In genomic region chr11:57951541-57952326, GRCm38 (mm10) we compare ENCODE assay signal across 9 mouse cellular contexts. TPM values are rescaled to one million over a fixed set of nuclear protein-coding genes. Genes with fewer than 3 reads are reported as not detected.
DNase-seq lines count a peak whose midpoint lies in the region; ATAC-seq and TF ChIP-seq lines count a peak whose summit lies in the region.
"Had no signal": no experiment of that assay in that cellular context is flagged by ENCODE, and none has a peak within 500 bp of the region (broad histone marks: within the 10 kb centered on the region; RNA-seq: fewer than 3 reads in every experiment).

No protein-coding gene starts in this region.

- peak overlapping the region; percentile 59 for H3K4me2 ChIP-seq in liver, embryonic 12.5 days
- no peak overlapping the region for H3K4me2 ChIP-seq in stomach, postnatal 0 days (replicated peaks; ENCODE audit: low read depth)
- H3K4me2 ChIP-seq in hindbrain, embryonic 14.5 days (replicated peaks): no peak overlapping the region
- H3K4me2 ChIP-seq: limb, embryonic 15.5 days had no signal

- TF ChIP-seq CTCF in stomach, postnatal 0 days (IDR thresholded peaks at IDR 0.05; ENCODE audit: low read depth): no peak

- DNase-seq in CD4-positive, CD25-positive, alpha-beta regulatory T cell, adult 2 months (ENCODE audit: low read depth, low spot score): peak; percentile 63
- DNase-seq in T-cell, adult 2 months (ENCODE audit: low spot score): peak; percentile 51
- DNase-seq in limb, embryonic 10.5 days (ENCODE audit: low spot score): no peak
- no peak for DNase-seq in stomach, postnatal 0 days (ENCODE audit: low spot score)
- no peak for DNase-seq in hindbrain, embryonic 14.5 days (ENCODE audit: low spot score)
- DNase-seq: gastrocnemius, postnatal 10 days had no signal

- ATAC-seq in liver, embryonic 12.5 days: no peak
- peak; percentile 44 for ATAC-seq in neutrophil, adult 5-6 weeks (ENCODE audit: extremely low read depth, insufficient number of reproducible peaks, low FRiP score, poor library complexity, severe bottlenecking)
- ATAC-seq in stomach, postnatal 0 days (ENCODE audit: low FRiP score, low TSS enrichment): no peak
- ATAC-seq in hindbrain, embryonic 14.5 days (ENCODE audit: low FRiP score): no peak

- no peak overlapping the region for H3K4me3 ChIP-seq in liver, embryonic 12.5 days
- H3K4me3 ChIP-seq in limb, embryonic 10.5 days: no peak overlapping the region
- H3K4me3 ChIP-seq in stomach, postnatal 0 days (ENCODE audit: low read depth, low read length): no peak overlapping the region
- H3K4me3 ChIP-seq in hindbrain, embryonic 14.5 days (replicated peaks; ENCODE audit: low read length): no peak overlapping the region
- H3K4me3 ChIP-seq: limb, embryonic 15.5 days had no signal

- no peak for TF ChIP-seq EP300 in stomach, postnatal 0 days (optimal IDR thresholded peaks at IDR 0.05)

- H3K9me3 ChIP-seq in liver, embryonic 12.5 days (replicated peaks): no peaks in the 10 kb centered on the region
- no peaks in the 10 kb centered on the region for H3K9me3 ChIP-seq in limb, embryonic 10.5 days (replicated peaks)
- H3K9me3 ChIP-seq in stomach, postnatal 0 days (ENCODE audit: control insufficient read depth, low read length): no peaks in the 10 kb centered on the region
- no peaks in the 10 kb centered on the region for H3K9me3 ChIP-seq in hindbrain, embryonic 14.5 days (ENCODE audit: control insufficient read depth, low read length)
- H3K9me3 ChIP-seq: limb, embryonic 15.5 days had no signal

- H3K4me1 ChIP-seq in liver, embryonic 12.5 days: peaks cover 75% of the 10 kb centered on the region
- H3K4me1 ChIP-seq in limb, embryonic 10.5 days: peaks cover 4% of the 10 kb centered on the region
- no peaks in the 10 kb centered on the region for H3K4me1 ChIP-seq in stomach, postnatal 0 days (replicated peaks; ENCODE audit: control insufficient read depth, insufficient read depth)
- H3K4me1 ChIP-seq in hindbrain, embryonic 14.5 days (replicated peaks; ENCODE audit: control insufficient read depth, insufficient read depth, low read length): no peaks in the 10 kb centered on the region
- H3K4me1 ChIP-seq: limb, embryonic 15.5 days had no signal

- peak overlapping the region; percentile 99 for H3K27ac ChIP-seq in liver, embryonic 12.5 days
- H3K27ac ChIP-seq in limb, embryonic 10.5 days: no peak overlapping the region
- H3K27ac ChIP-seq in stomach, postnatal 0 days (replicated peaks): no peak overlapping the region
- no peak overlapping the region for H3K27ac ChIP-seq in hindbrain, embryonic 14.5 days
- H3K27ac ChIP-seq: limb, embryonic 15.5 days had no signal

- H3K27me3 ChIP-seq in liver, embryonic 12.5 days (replicated peaks): no peaks in the 10 kb centered on the region
- H3K27me3 ChIP-seq in limb, embryonic 10.5 days (ENCODE audit: low read depth, poor library complexity, severe bottlenecking): no peaks in the 10 kb centered on the region
- no peaks in the 10 kb centered on the region for H3K27me3 ChIP-seq in stomach, postnatal 0 days (ENCODE audit: control insufficient read depth, insufficient read depth, low read length)
- no peaks in the 10 kb centered on the region for H3K27me3 ChIP-seq in hindbrain, embryonic 14.5 days (ENCODE audit: control insufficient read depth, insufficient read depth, low read length)
- H3K27me3 ChIP-seq: limb, embryonic 15.5 days had no signal

- H3K9ac ChIP-seq in liver, embryonic 12.5 days: peak overlapping the region; percentile 66
- no peak overlapping the region for H3K9ac ChIP-seq in stomach, postnatal 0 days (ENCODE audit: low read length)
- H3K9ac ChIP-seq in hindbrain, embryonic 14.5 days: no peak overlapping the region
- H3K9ac ChIP-seq: limb, embryonic 15.5 days had no signal

- WGBS in liver, embryonic 12.5 days (ENCODE audit: insufficient replicate concordance): 66% methylated on average over 20 of the region's 20 CpGs
- WGBS in limb, embryonic 10.5 days: 85% methylated on average over 20 of the region's 20 CpGs
- 81% methylated on average over 20 of the region's 20 CpGs for WGBS in stomach, postnatal 0 days
- 80% methylated on average over 20 of the region's 20 CpGs for WGBS in hindbrain, embryonic 14.5 days

- H3K36me3 ChIP-seq in liver, embryonic 12.5 days: no peaks in the 10 kb centered on the region
- H3K36me3 ChIP-seq in limb, embryonic 10.5 days: no peaks in the 10 kb centered on the region
- H3K36me3 ChIP-seq in stomach, postnatal 0 days (ENCODE audit: control insufficient read depth, insufficient read depth, low read length): no peaks in the 10 kb centered on the region
- H3K36me3 ChIP-seq in hindbrain, embryonic 14.5 days (replicated peaks; ENCODE audit: control insufficient read depth, insufficient read depth): no peaks in the 10 kb centered on the region
- H3K36me3 ChIP-seq: limb, embryonic 15.5 days had no signal

RNA-seq across cellular contexts. Expression of gene Larp1, which starts 57.1 kb away (rescaled TPM):
- 41.6 and 42.4 TPM in 2 replicates for polyA plus RNA-seq in liver, embryonic 12.5 days (2016; fragmentation: Nextera tagmentation; extraction: Ambion mirVana)
- total RNA-seq in neutrophil, adult 5-6 weeks (2017): 37.7 and 42.5 TPM in 2 replicates
- polyA plus RNA-seq in limb, embryonic 10.5 days (2016; fragmentation: Nextera tagmentation; extraction: Ambion mirVana): 20.0 and 22.6 TPM in 2 replicates
- polyA plus RNA-seq in stomach, postnatal 0 days (2015; fragmentation: Nextera tagmentation; extraction: Ambion mirVana): 11.6 and 12.8 TPM in 2 replicates
- polyA plus RNA-seq in hindbrain, embryonic 14.5 days (2014; fragmentation: Nextera tagmentation; extraction: Ambion mirVana): 19.6 and 21.3 TPM in 2 replicates

Comparison
In these comparisons a context has a peak if more than half of its experiments do, and no peak if none do; other contexts are left out.
1. DNase-seq: peak in CD4-positive, CD25-positive, alpha-beta regulatory T cell, adult 2 months (single experiment) and T-cell, adult 2 months (single experiment); none in limb, embryonic 10.5 days (single experiment), stomach, postnatal 0 days (single experiment) and hindbrain, embryonic 14.5 days (single experiment).